Comparison of ENCODE assay signal across 9 mouse cellular contexts in genomic region chr5:136427121-136427771, GRCm38 (mm10).
DNase-seq lines count a peak whose midpoint lies in the region; ATAC-seq and TF ChIP-seq lines count a peak whose summit lies in the region.
"Had no signal": no experiment of that assay in that cellular context is flagged by ENCODE, and none has a peak within 500 bp of the region (broad histone marks: within the 10 kb centered on the region; RNA-seq: fewer than 3 reads in every experiment).

No protein-coding gene starts in this region.

- TF ChIP-seq EP300 in heart, adult 2 months (IDR thresholded peaks at IDR 0.05; ENCODE audit: insufficient read depth, low read depth, low read length) = no peak
- TF ChIP-seq EP300 in heart, postnatal 0 days (IDR thresholded peaks at IDR 0.05; ENCODE audit: low read depth) = no peak

- H3K36me3 ChIP-seq in heart, adult 2 months (ENCODE audit: control insufficient read depth, insufficient read depth, low read length) = no peaks in the 10 kb centered on the region; the same call in 1 of the 2 replicates
- no peaks in the 10 kb centered on the region for H3K36me3 ChIP-seq in lung, embryonic 15.5 days
- no peaks in the 10 kb centered on the region; the same call in 1 of the 2 replicates for H3K36me3 ChIP-seq in heart, postnatal 0 days (replicated peaks; ENCODE audit: control insufficient read depth, insufficient read depth, low read length)

- TF ChIP-seq POLR2A in heart, adult 2 months (IDR thresholded peaks at IDR 0.05; ENCODE audit: insufficient read depth, low read depth, low read length) = no peak
- TF ChIP-seq POLR2A in olfactory bulb, adult 2 months (IDR thresholded peaks at IDR 0.05; ENCODE audit: insufficient read depth, low read depth, low read length) = no peak

- H3K79me2 ChIP-seq in heart, adult 2 months (replicated peaks; ENCODE audit: control insufficient read depth, insufficient read depth, low read length) = no peaks in the 10 kb centered on the region; the same call in 1 of the 2 replicates

- peaks cover 19% of the 10 kb centered on the region for H3K4me1 ChIP-seq in heart, adult 2 months (ENCODE audit: control insufficient read depth, insufficient read depth, low read length)
- peaks cover 48% of the 10 kb centered on the region for H3K4me1 ChIP-seq in lung, embryonic 15.5 days
- peaks cover 33% of the 10 kb centered on the region for H3K4me1 ChIP-seq in heart, postnatal 0 days (ENCODE audit: control insufficient read depth, insufficient read depth)
- H3K4me1 ChIP-seq in olfactory bulb, adult 2 months (ENCODE audit: control insufficient read depth, insufficient read depth, low read length) = peaks cover 19% of the 10 kb centered on the region

- 0 out of 2 replicates have a peak, but pooled peaks have one; percentile 20 for ATAC-seq in lung, embryonic 15.5 days (ENCODE audit: borderline replicate concordance, extremely low read depth, low FRiP score, low TSS enrichment)
- no peak for ATAC-seq in heart, postnatal 0 days (ENCODE audit: insufficient read depth, low read depth)

- TF ChIP-seq CTCF in heart, adult 2 months (IDR thresholded peaks at IDR 0.05) = no peak
- no peak for TF ChIP-seq CTCF in heart, postnatal 0 days (IDR thresholded peaks at IDR 0.05; ENCODE audit: low read depth)
- TF ChIP-seq CTCF in olfactory bulb, adult 2 months (IDR thresholded peaks at IDR 0.05; ENCODE audit: insufficient read depth, low read depth, low read length) = no peak

- H3K27me3 ChIP-seq in heart, adult 2 months (ENCODE audit: control insufficient read depth, insufficient read depth, low read length) = no peaks in the 10 kb centered on the region
- H3K27me3 ChIP-seq in lung, embryonic 15.5 days = no peaks in the 10 kb centered on the region
- H3K27me3 ChIP-seq in heart, postnatal 0 days (ENCODE audit: control insufficient read depth, insufficient read depth, low read length) = no peaks in the 10 kb centered on the region

- no peak overlapping the region for H3K4me2 ChIP-seq in lung, embryonic 15.5 days
- peak overlapping the region; percentile 43 for H3K4me2 ChIP-seq in heart, postnatal 0 days (ENCODE audit: low read depth, low read length)

- no peak overlapping the region for H3K9ac ChIP-seq in heart, adult 2 months (ENCODE audit: low read depth, low read length)
- H3K9ac ChIP-seq in lung, embryonic 15.5 days = no peak overlapping the region
- 0 out of 2 replicates have a peak overlapping the region, but pooled peaks have one; percentile 13 for H3K9ac ChIP-seq in heart, postnatal 0 days (replicated peaks; ENCODE audit: low read depth, low read length)

- H3K27ac ChIP-seq in heart, adult 2 months = peak overlapping the region; percentile 87
- H3K27ac ChIP-seq in lung, embryonic 15.5 days = peak overlapping the region; percentile 74
- peak overlapping the region; percentile 90 for H3K27ac ChIP-seq in heart, postnatal 0 days (ENCODE audit: low read depth)
- H3K27ac ChIP-seq in olfactory bulb, adult 2 months (ENCODE audit: insufficient read depth, low read depth, low read length) = peak overlapping the region; percentile 50; the same call in 1 of the 2 replicates

- intact Hi-C loops in heart, adult 2 months (cut with DNase I) = loop anchor here (2.0 to 5.0 kb wide), 3 partner anchors 35 to 140 kb away; partner anchors contain the start of gene Cux1
- intact Hi-C loops in heart, postnatal 14 days (cut with DNase I) = no loop called here

- no peak for DNase-seq in heart, adult 2 months
- no peak for DNase-seq in heart, postnatal 14 days
- DNase-seq in lung, postnatal 10 days = no peak
- DNase-seq in heart, postnatal 0 days (ENCODE audit: low spot score) = no peak
- no peak for DNase-seq in frontal cortex, postnatal 36 days (ENCODE audit: low spot score in 2 of 2)
- no peak for DNase-seq in yolk sac, embryonic 10.5 days (ENCODE audit: low spot score)
- DNase-seq: spleen, adult 18-20 months had no signal

- no peak overlapping the region for H3K4me3 ChIP-seq in heart, adult 2 months
- H3K4me3 ChIP-seq in lung, embryonic 15.5 days = no peak overlapping the region
- H3K4me3 ChIP-seq in heart, postnatal 0 days (ENCODE audit: low read depth, low read length) = no peak overlapping the region; the same call in 1 of the 2 replicates
- H3K4me3 ChIP-seq in olfactory bulb, adult 2 months (ENCODE audit: insufficient read depth, low read depth, low read length) = no peak overlapping the region

- WGBS in heart, adult 2 months = 59% methylated on average over 4 of the region's 4 CpGs
- WGBS in lung, embryonic 15.5 days = 26% methylated on average over 4 of the region's 4 CpGs
- WGBS in heart, postnatal 0 days = 41% methylated on average over 4 of the region's 4 CpGs
- 70% methylated on average over 4 of the region's 4 CpGs for WGBS in olfactory bulb, adult 2 months

- no peaks in the 10 kb centered on the region for H3K9me3 ChIP-seq in lung, embryonic 15.5 days
- H3K9me3 ChIP-seq in heart, postnatal 0 days (replicated peaks; ENCODE audit: control insufficient read depth, low read length) = no peaks in the 10 kb centered on the region
